Mouse (Mus musculus) embryonic facial prominence, embryonic 15.5 days (tissue): ENCODE results near the gene Ccdc115. TPM values are rescaled to one million over a fixed set of nuclear protein-coding genes. Genes with fewer than 3 reads are reported as not detected.
"Not testable (repeated sequence)": the region's sequence is repeated elsewhere in the genome, so short reads cannot be mapped to it uniquely, and the experiment has no call there.

Experiments used
- ATAC-seq: fragments of 200-750 bp; cut with Nextera tagmentation; 2 replicates; pipeline ENCODE4 v1.8.0; 2017; ENCODE audit warnings: low read depth, moderate TSS enrichment; ENCODE audit not compliant: insufficient number of reproducible peaks, low FRiP score, low TSS enrichment
- H3K27ac ChIP-seq: fragments of 300-500 bp; sonication (generic); replicated peaks from 2 replicates; pipeline ENCODE4 v1.5.1; 2015; ENCODE audit warnings: mild to moderate bottlenecking, inconsistent platforms
- H3K27me3 ChIP-seq: fragments of 300-500 bp; sonication (generic); 2 replicates; pipeline ENCODE4 v1.6.1; 2015; ENCODE audit warnings: inconsistent platforms
- H3K36me3 ChIP-seq: fragments of 300-500 bp; sonication (generic); 2 replicates; pipeline ENCODE4 v1.6.1; 2015; ENCODE audit warnings: mild to moderate bottlenecking, inconsistent platforms
- H3K4me1 ChIP-seq: fragments of 300-500 bp; sonication (generic); 2 replicates; pipeline ENCODE4 v1.6.1; 2015; ENCODE audit warnings: inconsistent platforms
- H3K4me2 ChIP-seq: fragments of 300-500 bp; sonication (generic); replicated peaks from 2 replicates; pipeline ENCODE4 v1.6.1; 2015; ENCODE audit warnings: mild to moderate bottlenecking, inconsistent platforms
- H3K4me3 ChIP-seq: fragments of 300-500 bp; sonication (generic); replicated peaks from 2 replicates; pipeline ENCODE4 v1.5.1; 2015; ENCODE audit warnings: mild to moderate bottlenecking, inconsistent platforms
- H3K9ac ChIP-seq: fragments of 300-500 bp; sonication (generic); 2 replicates; pipeline ENCODE4 v1.6.1; 2015; ENCODE audit warnings: inconsistent platforms
- H3K9me3 ChIP-seq: fragments of 300-500 bp; sonication (generic); replicated peaks from 2 replicates; pipeline ENCODE4 v1.6.1; 2016; ENCODE audit warnings: inconsistent platforms
- WGBS: fragments of 180-500 bp; shearing (Covaris S2); methylation state at CpG from one replicate; pipeline ENCODE4 v1.1.7; 2015; 5-methylcytosine and 5-hydroxymethylcytosine counted together
- polyA plus RNA-seq: library from polyadenylated mRNA; unstranded; fragments of >200 nt; fragmentation: Nextera tagmentation; extraction: Ambion mirVana; gene quantifications from 2 replicates; pipeline ENCODE4 v1.2.1, GENCODE M21; 2015

Gene Ccdc115
- polyA plus RNA-seq, 1 experiment from 2014 or later: 57.3 TPM

- no peak overlapping the region for H3K4me3 ChIP-seq
- peaks cover 4% of the 10 kb centered on the region; the same call in 1 of the 2 replicates for H3K4me1 ChIP-seq
- peaks cover 9% of the 10 kb centered on the region; the same call in 1 of the 2 replicates for H3K27me3 ChIP-seq
- H3K9ac ChIP-seq: no peak overlapping the region
- no peaks in the 10 kb centered on the region for H3K9me3 ChIP-seq
- 63% methylated on average over 3 of the region's 3 CpGs for WGBS
- no peaks in the 10 kb centered on the region for H3K36me3 ChIP-seq
- no peak overlapping the region for H3K4me2 ChIP-seq
- H3K27ac ChIP-seq: no peak overlapping the region
- ATAC-seq: no peak
Observed at GRCm38 (mm10) chr1:34468051-34468450, 28.6 kb upstream of the Ccdc115 start.

GRCm38 (mm10) chr1:34465445-34465844 lies 26.0 kb upstream of the Ccdc115 start:
- peaks cover 12% of the 10 kb centered on the region for H3K27me3 ChIP-seq
- H3K27ac ChIP-seq: no peak overlapping the region
- H3K9ac ChIP-seq: no peak overlapping the region
- no peaks in the 10 kb centered on the region for H3K36me3 ChIP-seq
- H3K4me3 ChIP-seq: no peak overlapping the region
- WGBS: 82% methylated on average over 6 of the region's 6 CpGs
- no peak overlapping the region for H3K4me2 ChIP-seq
- ATAC-seq: no peak
- no peaks in the 10 kb centered on the region for H3K4me1 ChIP-seq
- no peaks in the 10 kb centered on the region for H3K9me3 ChIP-seq

GRCm38 (mm10) chr1:34464310-34464817 lies 24.9 kb upstream of the Ccdc115 start:
- WGBS: 86% methylated on average over 8 of the region's 8 CpGs
- Histone ChIP-seq H3K9ac (no peak overlapping the region), H3K27me3 (peaks cover 21% of the 10 kb centered on the region), H3K4me1 (0 out of 2 replicates have a peak, but pooled peaks cover 6% of the 10 kb centered on the region), H3K4me3 (no peak overlapping the region), H3K9me3 (no peaks in the 10 kb centered on the region), H3K36me3 (no peaks in the 10 kb centered on the region), H3K4me2 (no peak overlapping the region), H3K27ac (no peak overlapping the region)
- no peak for ATAC-seq

- WGBS: 18% methylated on average over 6 of the region's 7 CpGs
- no peak overlapping the region for H3K9ac ChIP-seq
- H3K36me3 ChIP-seq: no peaks in the 10 kb centered on the region
- H3K9me3 ChIP-seq: no peaks in the 10 kb centered on the region
- no peak overlapping the region for H3K4me3 ChIP-seq
- H3K4me1 ChIP-seq: 0 out of 2 replicates have a peak, but pooled peaks cover 6% of the 10 kb centered on the region
- H3K27me3 ChIP-seq: peaks cover 35% of the 10 kb centered on the region
- no peak overlapping the region for H3K4me2 ChIP-seq
- no peak for ATAC-seq
- H3K27ac ChIP-seq: no peak overlapping the region
Observed at GRCm38 (mm10) chr1:34462766-34463165, 23.3 kb upstream of the Ccdc115 start.

- H3K4me2 ChIP-seq: peak overlapping the region; percentile 93
- ATAC-seq: 0 out of 2 replicates have a peak, but pooled peaks have one; percentile 6
- 0 out of 2 replicates have a peak, but pooled peaks cover 6% of the 10 kb centered on the region for H3K4me1 ChIP-seq
- no peaks in the 10 kb centered on the region for H3K9me3 ChIP-seq
- H3K27me3 ChIP-seq: peaks cover 44% of the 10 kb centered on the region
- peak overlapping the region; percentile 51 for H3K4me3 ChIP-seq
- no peak overlapping the region for H3K9ac ChIP-seq
- under 1% methylated on average over 15 of the region's 15 CpGs for WGBS
- no peaks in the 10 kb centered on the region for H3K36me3 ChIP-seq
- H3K27ac ChIP-seq: peak overlapping the region; percentile 1; the same call in 1 of the 2 replicates
Observed at GRCm38 (mm10) chr1:34460061-34460441, 20.6 kb upstream of the Ccdc115 start.

- H3K27me3 ChIP-seq: peaks cover 44% of the 10 kb centered on the region
- peak within 1 kb of the TSS; percentile 93 for H3K4me2 ChIP-seq
- under 1% methylated on average over 48 of the region's 48 CpGs for WGBS
- H3K9ac ChIP-seq: peak within 1 kb of the TSS; percentile 2; the same call in 1 of the 2 replicates
- H3K9me3 ChIP-seq: no peaks in the 10 kb centered on the region
- H3K36me3 ChIP-seq: no peaks in the 10 kb centered on the region
- peak within 1 kb of the TSS; percentile 1; the same call in 1 of the 2 replicates for H3K27ac ChIP-seq
- 0 out of 2 replicates have a peak, but pooled peaks cover 6% of the 10 kb centered on the region for H3K4me1 ChIP-seq
- peak; percentile 85 for ATAC-seq
- H3K4me3 ChIP-seq: peak within 1 kb of the TSS; percentile 51
Observed at GRCm38 (mm10) chr1:34459284-34460060, 20.0 kb upstream of the Ccdc115 start, which contains the start of gene Ptpn18. Gene Ptpn18 (plus strand): TSS chr1:34459762.

- 0 out of 2 replicates have a peak, but pooled peaks cover 6% of the 10 kb centered on the region for H3K4me1 ChIP-seq
- H3K36me3 ChIP-seq: no peaks in the 10 kb centered on the region
- ATAC-seq: no peak
- no peak overlapping the region for H3K4me3 ChIP-seq
- H3K4me2 ChIP-seq: no peak overlapping the region
- H3K9ac ChIP-seq: no peak overlapping the region
- 26% methylated on average over 8 of the region's 8 CpGs for WGBS
- peaks cover 44% of the 10 kb centered on the region for H3K27me3 ChIP-seq
- H3K9me3 ChIP-seq: no peaks in the 10 kb centered on the region
- H3K27ac ChIP-seq: no peak overlapping the region
Observed at GRCm38 (mm10) chr1:34458431-34458830, 19.0 kb upstream of the Ccdc115 start.

GRCm38 (mm10) chr1:34443124-34443523 lies 3.7 kb upstream of the Ccdc115 start:
- no peak overlapping the region for H3K4me3 ChIP-seq
- no peaks in the 10 kb centered on the region for H3K27me3 ChIP-seq
- no peak for ATAC-seq
- H3K27ac ChIP-seq: no peak overlapping the region
- H3K36me3 ChIP-seq: peaks cover 51% of the 10 kb centered on the region
- H3K9me3 ChIP-seq: no peaks in the 10 kb centered on the region
- WGBS: 94% methylated on average over 6 of the region's 6 CpGs
- H3K4me2 ChIP-seq: no peak overlapping the region
- H3K4me1 ChIP-seq: peaks cover 16% of the 10 kb centered on the region
- no peak overlapping the region for H3K9ac ChIP-seq

GRCm38 (mm10) chr1:34439961-34440630 lies 624 bp upstream of the Ccdc115 start:
- no peaks in the 10 kb centered on the region for H3K9me3 ChIP-seq
- peak; percentile 16; the same call in 1 of the 2 replicates for ATAC-seq
- H3K9ac ChIP-seq: peak overlapping the region; percentile 62
- peaks cover 22% of the 10 kb centered on the region for H3K4me1 ChIP-seq
- WGBS: 8% methylated on average over 31 of the region's 31 CpGs
- H3K4me3 ChIP-seq: peak overlapping the region; percentile 71
- H3K36me3 ChIP-seq: peaks cover 29% of the 10 kb centered on the region
- H3K27ac ChIP-seq: peak overlapping the region; percentile 84
- peak overlapping the region; percentile 76 for H3K4me2 ChIP-seq
- H3K27me3 ChIP-seq: no peaks in the 10 kb centered on the region

- peak overlapping the region; percentile 76 for H3K4me2 ChIP-seq
- peaks cover 14% of the 10 kb centered on the region for H3K36me3 ChIP-seq
- no peaks in the 10 kb centered on the region for H3K27me3 ChIP-seq
- ATAC-seq: no peak
- H3K9me3 ChIP-seq: no peaks in the 10 kb centered on the region
- H3K4me1 ChIP-seq: peaks cover 30% of the 10 kb centered on the region
- no peak overlapping the region for H3K27ac ChIP-seq
- no peak overlapping the region for H3K9ac ChIP-seq
- H3K4me3 ChIP-seq: peak overlapping the region; percentile 71
- WGBS: 42% methylated on average over 15 of the region's 20 CpGs
Observed at GRCm38 (mm10) chr1:34438381-34439051, 956 bp downstream of the Ccdc115 start.

GRCm38 (mm10) chr1:34437366-34437765 lies 2.1 kb downstream of the Ccdc115 start:
- H3K27me3 ChIP-seq, H3K4me2 ChIP-seq, H3K27ac ChIP-seq, H3K9ac ChIP-seq, H3K4me3 ChIP-seq, H3K9me3 ChIP-seq, H3K36me3 ChIP-seq, ATAC-seq: not testable (repeated sequence)
- 98% methylated on average over 8 of the region's 8 CpGs for WGBS
- H3K4me1 ChIP-seq: peaks cover 30% of the 10 kb centered on the region
